Mouse (Mus musculus) kidney, embryonic 14.5 days (tissue): ENCODE data around the gene Sec14l5. TPM values are rescaled to one million over a fixed set of nuclear protein-coding genes. Genes with fewer than 3 reads are reported as not detected.

ENCODE experiments used
- ATAC-seq: fragments of 200-750 bp; cut with Nextera tagmentation; 2 replicates; pipeline ENCODE4 v1.8.0; 2017; ENCODE audit warnings: moderate number of reproducible peaks, mild to moderate bottlenecking, moderate TSS enrichment, moderate library complexity; ENCODE audit not compliant: low FRiP score, low TSS enrichment
- H3K27ac ChIP-seq: fragments of 300-500 bp; sonication (generic); 2 replicates; pipeline ENCODE4 v1.5.1; 2014; ENCODE audit warnings: low read depth, mild to moderate bottlenecking, low read length, moderate library complexity, mixed read lengths
- H3K27me3 ChIP-seq: fragments of 300-500 bp; sonication (generic); 2 replicates; pipeline ENCODE4 v1.6.1; 2014; ENCODE audit warnings: mild to moderate bottlenecking, low read length; ENCODE audit not compliant: control insufficient read depth, insufficient read depth
- H3K36me3 ChIP-seq: fragments of 300-500 bp; sonication (generic); 2 replicates; pipeline ENCODE4 v1.6.1; 2014; ENCODE audit warnings: low read length, mixed read lengths; ENCODE audit not compliant: control insufficient read depth, insufficient read depth
- H3K4me1 ChIP-seq: fragments of 300-500 bp; sonication (generic); 2 replicates; pipeline ENCODE4 v1.6.1; 2014; ENCODE audit warnings: low read length, mixed read lengths; ENCODE audit not compliant: control insufficient read depth, insufficient read depth
- H3K4me2 ChIP-seq: fragments of 300-500 bp; sonication (generic); replicated peaks from 2 replicates; pipeline ENCODE4 v1.6.1; 2014; ENCODE audit warnings: low read depth, mild to moderate bottlenecking, low read length
- H3K4me3 ChIP-seq: fragments of 300-500 bp; sonication (generic); 2 replicates; pipeline ENCODE4 v1.5.1; 2014; ENCODE audit warnings: mild to moderate bottlenecking, low read length
- H3K9ac ChIP-seq: fragments of 300-500 bp; sonication (generic); 2 replicates; pipeline ENCODE4 v1.6.1; 2014; ENCODE audit warnings: low read depth, mild to moderate bottlenecking, low read length, moderate library complexity
- H3K9me3 ChIP-seq: fragments of 300-500 bp; sonication (generic); 2 replicates; pipeline ENCODE4 v1.6.1; 2016; ENCODE audit warnings: low read length; ENCODE audit not compliant: control insufficient read depth
- WGBS: fragments of 180-500 bp; shearing (Covaris S2); extraction: QIAGEN DNeasy Blood & Tissue Kit; methylation state at CpG from one replicate; pipeline ENCODE4 v1.1.7; 2014; 5-methylcytosine and 5-hydroxymethylcytosine counted together
- polyA plus RNA-seq: library from polyadenylated mRNA; unstranded; fragments of >200 nt; fragmentation: Nextera tagmentation; extraction: Ambion mirVana; gene quantifications from 2 replicates; pipeline ENCODE4 v1.2.1, GENCODE M21; 2014

Gene Sec14l5
- polyA plus RNA-seq, 1 experiment from 2014 or later, result not detected

DNA sequence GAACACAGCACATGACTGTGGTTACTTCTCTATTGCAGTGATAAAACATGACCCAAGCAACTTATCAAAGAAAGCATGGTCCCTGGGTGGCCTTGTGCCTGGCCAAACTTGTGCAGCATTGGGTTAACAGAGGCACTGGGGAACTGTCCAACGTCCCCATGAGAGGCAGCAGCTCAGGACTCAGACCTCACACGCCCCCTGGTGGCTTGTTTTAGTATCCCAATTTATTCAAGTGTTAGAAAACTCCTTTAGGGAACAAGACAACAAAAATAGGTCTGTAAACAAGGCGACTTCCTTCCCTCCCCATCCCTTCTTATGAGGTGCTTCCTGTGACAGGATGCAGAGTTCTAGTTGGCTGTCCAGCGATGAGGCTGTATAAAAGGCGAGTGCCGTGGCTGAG lies 48.2 kb downstream of the Sec14l5 start:
- no peaks in the 10 kb centered on the region for H3K4me1 ChIP-seq
- no peak overlapping the region for H3K4me3 ChIP-seq
- no peaks in the 10 kb centered on the region for H3K9me3 ChIP-seq
- H3K9ac ChIP-seq, result no peak overlapping the region
- WGBS, result 33% methylated on average over 6 of the region's 6 CpGs
- H3K4me2 ChIP-seq, result no peak overlapping the region
- no peak for ATAC-seq
- H3K36me3 ChIP-seq, result peaks cover 7% of the 10 kb centered on the region; the same call in 1 of the 2 replicates
- H3K27me3 ChIP-seq, result no peaks in the 10 kb centered on the region
- H3K27ac ChIP-seq, result no peak overlapping the region

DNA sequence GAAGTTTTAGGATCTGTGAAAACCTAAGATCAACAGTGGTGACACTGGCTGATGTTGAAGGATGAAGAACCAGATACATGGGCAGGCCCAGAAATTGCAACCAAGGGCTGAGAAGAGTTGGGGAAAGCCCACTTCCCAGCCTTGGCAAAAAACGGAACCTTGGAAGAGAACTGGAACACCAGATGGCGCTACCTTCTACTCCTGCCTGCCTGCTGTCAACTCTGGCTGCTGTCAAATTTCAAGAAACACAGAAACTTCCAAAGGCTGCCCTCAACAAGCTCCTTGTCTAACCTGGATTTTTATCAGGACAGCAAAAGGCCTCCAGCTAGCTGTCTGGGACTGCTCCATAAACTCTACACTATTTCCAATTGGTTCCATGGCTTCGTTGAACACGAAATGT lies 55.8 kb downstream of the Sec14l5 start:
- Histone ChIP-seq H3K4me1 (0 out of 2 replicates have a peak, but pooled peaks cover 3% of the 10 kb centered on the region), H3K9me3 (no peaks in the 10 kb centered on the region), H3K4me3 (peak overlapping the region; percentile 91), H3K4me2 (peak overlapping the region; percentile 98), H3K27me3 (peaks cover 5% of the 10 kb centered on the region; the same call in 1 of the 2 replicates), H3K36me3 (peaks cover 8% of the 10 kb centered on the region; the same call in 1 of the 2 replicates), H3K27ac (no peak overlapping the region), H3K9ac (0 out of 2 replicates have a peak overlapping the region, but pooled peaks have one; percentile 69)
- ATAC-seq, result no peak
- 19% methylated on average over 4 of the region's 4 CpGs for WGBS

DNA sequence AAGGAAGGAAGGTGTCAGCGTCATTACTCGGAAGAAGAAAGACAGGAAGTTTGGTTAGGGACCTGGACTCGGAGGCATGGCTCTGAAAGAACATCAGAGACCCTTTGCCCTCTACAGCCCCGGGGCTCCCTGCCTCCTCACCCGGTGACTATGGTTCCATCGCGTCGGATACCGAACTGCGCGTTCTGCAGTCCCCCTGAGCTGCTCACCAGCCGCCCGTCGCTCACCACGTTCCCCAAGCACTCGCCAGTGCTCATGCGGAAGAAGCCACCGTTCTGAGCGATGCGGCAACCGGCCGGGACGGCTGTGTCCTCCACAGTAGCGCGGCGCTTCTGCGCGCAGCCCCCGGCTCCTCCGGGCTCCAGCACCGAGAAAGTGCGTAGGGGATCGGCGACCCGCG lies 56.3 kb downstream of the Sec14l5 start:
- no peaks in the 10 kb centered on the region for H3K9me3 ChIP-seq
- peak overlapping the region; percentile 69 for H3K9ac ChIP-seq
- ATAC-seq, result peak; percentile 29; the same call in 1 of the 2 replicates
- peaks cover 8% of the 10 kb centered on the region; the same call in 1 of the 2 replicates for H3K36me3 ChIP-seq
- H3K4me2 ChIP-seq, result peak overlapping the region; percentile 98
- peak overlapping the region; percentile 91 for H3K4me3 ChIP-seq
- H3K27me3 ChIP-seq, result peaks cover 5% of the 10 kb centered on the region; the same call in 1 of the 2 replicates
- 1% methylated on average over 36 of the region's 36 CpGs for WGBS
- H3K4me1 ChIP-seq, result 0 out of 2 replicates have a peak, but pooled peaks cover 3% of the 10 kb centered on the region
- no peak overlapping the region for H3K27ac ChIP-seq

DNA sequence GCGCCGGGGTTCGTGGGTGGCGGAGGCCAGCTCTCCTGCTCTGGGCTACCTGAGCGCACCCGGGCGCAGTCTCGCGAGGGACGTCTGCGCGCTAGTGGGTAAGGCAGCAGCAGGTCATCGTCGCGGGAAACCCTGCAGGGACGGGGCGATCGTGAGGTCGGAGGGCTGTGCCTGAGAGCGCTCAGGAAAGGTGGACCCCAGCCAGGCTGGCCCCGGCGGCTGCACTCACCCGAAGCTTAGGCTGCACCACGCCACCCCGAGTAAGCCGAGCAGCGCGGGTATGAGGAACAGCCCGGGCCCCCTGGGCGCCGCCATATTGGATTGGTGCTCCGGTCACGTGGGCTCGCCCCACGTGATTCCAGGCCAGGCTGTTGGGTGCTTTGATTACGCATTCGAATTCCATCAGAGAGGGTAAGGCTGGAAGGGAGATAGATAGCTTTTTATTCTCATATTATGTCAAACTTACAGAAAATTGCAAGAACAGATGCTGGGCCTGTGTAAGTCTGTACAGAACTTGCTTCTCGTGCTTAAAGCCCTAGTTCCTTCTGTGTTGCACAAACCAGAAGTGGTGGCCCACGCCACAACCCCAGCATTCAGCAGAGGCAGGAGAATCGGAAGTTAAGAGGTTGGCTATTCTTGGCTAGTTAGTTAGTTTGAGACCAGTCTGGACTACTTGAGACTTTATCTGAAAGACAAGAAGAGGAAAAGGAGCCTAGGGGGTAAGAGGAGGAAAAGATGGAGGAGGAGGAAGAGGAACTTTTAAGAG lies 56.9 kb downstream of the Sec14l5 start, which contains the start of gene Nagpa:
Gene Nagpa, minus strand, starts transcription at position 345 of the 766 bp plus-strand sequence.
- WGBS, result 5% methylated on average over 40 of the region's 40 CpGs
- Histone ChIP-seq H3K27me3 (peaks cover 5% of the 10 kb centered on the region; the same call in 1 of the 2 replicates), H3K27ac (no peak within 1 kb of the TSS), H3K36me3 (peaks cover 4% of the 10 kb centered on the region; the same call in 1 of the 2 replicates), H3K4me1 (0 out of 2 replicates have a peak, but pooled peaks cover 3% of the 10 kb centered on the region), H3K4me3 (peak within 1 kb of the TSS; percentile 91), H3K4me2 (peak within 1 kb of the TSS; percentile 98), H3K9me3 (no peaks in the 10 kb centered on the region), H3K9ac (peak within 1 kb of the TSS; percentile 69)
- ATAC-seq, result peak; percentile 89

DNA sequence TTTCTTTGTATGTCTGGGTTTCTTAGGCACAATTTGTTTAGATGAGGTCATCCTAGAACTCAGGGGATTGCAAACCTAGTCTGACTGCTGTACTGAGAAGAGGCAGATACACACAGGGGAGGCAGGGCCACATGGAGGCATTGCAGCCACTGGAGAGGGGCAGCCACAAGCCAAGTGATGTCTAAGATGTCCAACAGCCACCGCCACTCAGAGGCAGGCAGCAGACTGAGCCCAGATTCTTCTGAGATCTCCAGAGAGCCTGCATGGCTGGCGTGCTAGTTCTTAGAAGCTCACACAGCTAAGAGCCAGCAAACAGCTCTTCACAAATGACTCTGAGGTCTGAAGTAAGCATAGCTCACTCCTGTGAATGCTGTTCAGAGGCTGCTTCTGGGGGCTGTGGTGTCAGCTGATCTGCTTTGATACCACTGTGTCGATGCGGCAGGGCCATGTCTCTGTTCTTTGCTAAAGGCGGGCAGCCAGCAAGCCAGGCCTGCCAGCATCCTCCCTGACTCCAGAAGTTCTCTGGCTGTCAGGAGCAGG lies 58.6 kb downstream of the Sec14l5 start:
- Histone ChIP-seq H3K27me3 (peaks cover 5% of the 10 kb centered on the region; the same call in 1 of the 2 replicates), H3K36me3 (no peaks in the 10 kb centered on the region), H3K9ac (no peak overlapping the region), H3K9me3 (no peaks in the 10 kb centered on the region), H3K4me2 (no peak overlapping the region), H3K27ac (no peak overlapping the region), H3K4me3 (no peak overlapping the region), H3K4me1 (0 out of 2 replicates have a peak, but pooled peaks cover 3% of the 10 kb centered on the region)
- WGBS, result 91% methylated on average over 5 of the region's 5 CpGs
- ATAC-seq, result no peak

DNA sequence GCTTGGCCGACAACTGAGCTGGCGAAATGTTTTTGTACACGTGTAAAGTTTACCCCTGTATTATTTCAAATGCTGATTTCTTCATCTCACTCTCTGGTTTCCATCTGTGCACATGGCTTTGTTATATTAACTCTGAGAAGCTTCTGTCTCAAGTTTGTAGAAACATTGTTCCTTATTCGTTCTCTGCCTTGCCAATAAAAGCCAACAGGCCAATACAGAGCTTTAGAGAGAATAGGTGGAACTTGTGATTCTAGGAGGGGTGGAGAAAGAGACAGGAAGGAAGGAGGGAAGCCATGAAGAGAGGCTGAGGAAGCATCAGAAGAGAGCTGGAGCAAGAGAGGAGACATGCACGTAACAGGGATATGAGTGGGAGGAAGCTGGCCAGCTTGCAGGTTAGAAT lies 59.1 kb downstream of the Sec14l5 start:
- H3K27me3 ChIP-seq, result peaks cover 5% of the 10 kb centered on the region; the same call in 1 of the 2 replicates
- 72% methylated on average over 5 of the region's 5 CpGs for WGBS
- no peak overlapping the region for H3K9ac ChIP-seq
- H3K4me2 ChIP-seq, result no peak overlapping the region
- H3K4me3 ChIP-seq, result no peak overlapping the region
- no peaks in the 10 kb centered on the region for H3K36me3 ChIP-seq
- no peaks in the 10 kb centered on the region for H3K9me3 ChIP-seq
- ATAC-seq, result no peak
- H3K4me1 ChIP-seq, result 0 out of 2 replicates have a peak, but pooled peaks cover 3% of the 10 kb centered on the region
- H3K27ac ChIP-seq, result no peak overlapping the region

DNA sequence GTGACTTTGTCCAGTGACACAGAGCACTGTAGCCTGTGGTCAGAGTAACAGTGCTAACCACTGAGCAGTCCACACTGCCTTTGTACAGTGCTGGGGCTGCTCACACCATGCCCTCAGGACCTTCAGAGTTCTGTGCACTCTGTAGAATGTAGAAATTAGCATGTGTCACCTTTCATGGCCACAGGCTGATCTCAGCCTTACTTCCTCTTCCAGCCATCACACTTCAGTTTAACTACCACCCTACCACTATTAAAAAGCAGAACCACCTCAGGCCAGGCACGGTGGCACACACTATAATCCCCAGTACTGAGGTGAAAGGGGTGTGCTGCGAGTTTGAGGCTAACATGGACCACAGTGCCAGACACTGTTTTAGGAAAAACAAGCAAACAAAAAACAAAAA lies 63.5 kb downstream of the Sec14l5 start:
- Histone ChIP-seq H3K9me3 (no peaks in the 10 kb centered on the region), H3K4me3 (no peak overlapping the region), H3K36me3 (no peaks in the 10 kb centered on the region), H3K4me2 (no peak overlapping the region), H3K4me1 (no peaks in the 10 kb centered on the region), H3K27ac (no peak overlapping the region), H3K27me3 (no peaks in the 10 kb centered on the region), H3K9ac (no peak overlapping the region)
- ATAC-seq, result no peak
- 67% methylated on average over 2 of the region's 2 CpGs for WGBS

DNA sequence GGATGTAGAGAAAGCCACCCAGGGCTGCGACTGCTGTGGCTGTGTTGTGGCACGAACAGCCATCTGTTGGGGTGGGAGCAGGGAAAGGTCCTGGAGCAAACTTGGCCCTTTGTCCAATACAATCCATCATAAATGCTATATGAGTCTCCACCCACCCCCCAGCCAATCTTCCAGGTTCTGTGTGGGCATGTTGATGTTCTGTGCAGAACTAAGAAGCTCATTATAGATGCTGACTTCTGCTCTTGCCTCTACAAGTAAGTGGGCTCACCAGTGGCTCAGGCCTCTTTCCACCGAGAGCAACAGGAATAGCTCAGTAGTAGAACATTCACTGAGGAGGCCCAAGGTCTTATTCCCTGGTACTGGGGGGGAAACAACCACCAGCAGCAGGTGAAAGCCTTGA lies 65.2 kb downstream of the Sec14l5 start:
- WGBS, result 81% methylated on average over 3 of the region's 3 CpGs
- no peaks in the 10 kb centered on the region for H3K36me3 ChIP-seq
- H3K4me1 ChIP-seq, result no peaks in the 10 kb centered on the region
- ATAC-seq, result no peak
- H3K27me3 ChIP-seq, result no peaks in the 10 kb centered on the region
- no peak overlapping the region for H3K4me3 ChIP-seq
- H3K9ac ChIP-seq, result no peak overlapping the region
- H3K27ac ChIP-seq, result no peak overlapping the region
- H3K4me2 ChIP-seq, result no peak overlapping the region
- H3K9me3 ChIP-seq, result no peaks in the 10 kb centered on the region

DNA sequence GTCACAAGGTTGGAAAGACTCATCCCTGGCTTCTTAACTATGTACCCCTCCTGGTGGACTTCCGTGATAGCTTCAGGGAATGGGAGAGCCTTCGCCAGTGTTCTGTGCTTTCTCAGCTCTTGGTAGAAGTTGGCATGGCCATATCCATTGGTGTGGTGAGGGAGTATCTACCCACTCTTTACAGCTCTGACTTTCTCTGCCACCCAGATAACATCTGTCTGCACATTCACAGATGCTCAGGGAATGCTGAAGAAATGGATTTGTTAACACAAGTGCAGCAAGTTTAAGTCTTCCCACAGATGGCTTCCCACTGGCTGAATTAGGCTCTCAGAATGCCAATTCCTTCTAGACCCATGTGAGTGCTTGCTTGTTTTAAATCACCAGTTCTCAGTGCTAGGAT lies 67.2 kb downstream of the Sec14l5 start:
- H3K9ac ChIP-seq, result no peak overlapping the region
- no peaks in the 10 kb centered on the region for H3K4me1 ChIP-seq
- WGBS, result 84% methylated on average over 2 of the region's 2 CpGs
- H3K27ac ChIP-seq, result no peak overlapping the region
- H3K4me2 ChIP-seq, result no peak overlapping the region
- no peak overlapping the region for H3K4me3 ChIP-seq
- no peaks in the 10 kb centered on the region for H3K36me3 ChIP-seq
- H3K9me3 ChIP-seq, result no peaks in the 10 kb centered on the region
- ATAC-seq, result no peak
- no peaks in the 10 kb centered on the region for H3K27me3 ChIP-seq
